Mouse (Mus musculus) E14TG2a.4 (cell line): ENCODE measurements around the gene Vta1.

Source experiments
- CTCF ChIP-seq: conservative IDR thresholded peaks from 2 replicates; pipeline ENCODE4 v1.5.1; 2014; ENCODE audit warnings: low read length
- POU5F1 ChIP-seq: IDR thresholded peaks from 2 replicates; pipeline ENCODE4 v1.6.1; 2014; ENCODE audit warnings: low read length, borderline replicate concordance

DNA sequence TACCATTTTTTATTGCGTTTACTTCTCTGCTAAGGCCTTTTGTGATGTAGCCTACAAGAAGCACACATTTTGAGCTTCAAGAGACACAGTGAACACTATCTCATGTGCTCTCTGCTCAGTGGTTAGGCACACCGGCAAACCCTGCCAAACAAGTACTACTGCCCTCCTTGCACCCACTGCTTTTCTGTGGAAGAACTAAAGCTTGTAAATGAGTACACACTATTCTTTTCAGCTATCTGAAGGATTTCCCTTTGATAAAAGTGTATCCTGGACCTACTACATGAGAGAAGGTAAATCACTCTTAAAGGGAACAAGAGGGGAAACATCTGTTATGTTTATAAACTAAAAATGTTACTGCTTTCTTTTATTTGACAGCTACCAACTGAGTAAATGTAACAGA, 39.2 kb downstream of the Vta1 start:
- TF ChIP-seq CTCF, result no peak
- TF ChIP-seq POU5F1, result no peak
